Mouse (Mus musculus): Measurements from ENCODE around the gene Taf5. TPM values are rescaled to one million over a fixed set of nuclear protein-coding genes. Genes with fewer than 3 reads are reported as not detected.

The Taf5 gene
- total RNA-seq, 2 experiments from 2014 or later, result 5.2 to 6.1 TPM

GRCm38 (mm10) chr19:47057684-47058083 lies 9.9 kb upstream of the Taf5 start:
- no peak for DNase-seq (ENCODE audit: low spot score in 2 of 2)

GRCm38 (mm10) chr19:47065860-47066259 lies 1.7 kb upstream of the Taf5 start:
- no peak for DNase-seq (ENCODE audit: low spot score in 2 of 2)

DNA sequence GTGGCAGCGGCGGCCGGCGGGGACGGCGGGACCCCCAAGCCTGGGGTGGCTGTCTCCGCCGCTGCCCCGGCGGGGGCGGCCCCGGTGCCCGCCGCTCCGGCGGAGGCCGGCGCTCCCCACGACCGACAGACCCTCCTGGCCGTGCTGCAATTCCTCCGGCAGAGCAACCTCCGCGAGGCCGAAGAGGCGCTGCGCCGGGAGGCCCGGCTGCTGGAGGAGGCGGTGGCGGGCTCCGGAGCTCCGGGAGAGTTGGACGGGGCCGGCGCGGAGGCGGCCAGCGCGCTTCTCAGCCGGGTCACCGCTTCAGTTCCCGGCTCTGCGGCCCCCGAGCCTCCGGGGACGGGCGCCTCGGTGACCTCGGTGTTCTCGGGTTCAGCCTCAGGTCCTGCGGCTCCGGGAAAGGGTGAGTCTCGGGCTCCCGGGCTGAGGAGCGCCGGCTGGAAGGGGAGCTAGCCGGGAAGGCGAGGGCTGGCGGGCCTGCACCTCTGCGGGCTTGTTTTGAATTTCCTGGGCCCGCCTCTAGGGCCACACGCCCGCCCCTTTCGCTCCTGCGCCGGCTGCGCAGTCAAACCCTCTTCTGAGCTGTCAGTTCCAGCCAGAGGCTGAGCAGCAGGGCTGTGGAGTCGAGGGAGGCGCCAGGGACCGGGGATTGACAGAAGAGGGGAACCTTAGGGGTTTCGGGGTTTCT lies 522 bp downstream of the Taf5 start:
- peak; percentile 78 to 86 for DNase-seq (ENCODE audit: low spot score in 2 of 2)

GRCm38 (mm10) chr19:47088226-47088625 lies 20.7 kb downstream of the Taf5 start:
- DNase-seq (ENCODE audit: low spot score in 2 of 2), result no peak

DNA sequence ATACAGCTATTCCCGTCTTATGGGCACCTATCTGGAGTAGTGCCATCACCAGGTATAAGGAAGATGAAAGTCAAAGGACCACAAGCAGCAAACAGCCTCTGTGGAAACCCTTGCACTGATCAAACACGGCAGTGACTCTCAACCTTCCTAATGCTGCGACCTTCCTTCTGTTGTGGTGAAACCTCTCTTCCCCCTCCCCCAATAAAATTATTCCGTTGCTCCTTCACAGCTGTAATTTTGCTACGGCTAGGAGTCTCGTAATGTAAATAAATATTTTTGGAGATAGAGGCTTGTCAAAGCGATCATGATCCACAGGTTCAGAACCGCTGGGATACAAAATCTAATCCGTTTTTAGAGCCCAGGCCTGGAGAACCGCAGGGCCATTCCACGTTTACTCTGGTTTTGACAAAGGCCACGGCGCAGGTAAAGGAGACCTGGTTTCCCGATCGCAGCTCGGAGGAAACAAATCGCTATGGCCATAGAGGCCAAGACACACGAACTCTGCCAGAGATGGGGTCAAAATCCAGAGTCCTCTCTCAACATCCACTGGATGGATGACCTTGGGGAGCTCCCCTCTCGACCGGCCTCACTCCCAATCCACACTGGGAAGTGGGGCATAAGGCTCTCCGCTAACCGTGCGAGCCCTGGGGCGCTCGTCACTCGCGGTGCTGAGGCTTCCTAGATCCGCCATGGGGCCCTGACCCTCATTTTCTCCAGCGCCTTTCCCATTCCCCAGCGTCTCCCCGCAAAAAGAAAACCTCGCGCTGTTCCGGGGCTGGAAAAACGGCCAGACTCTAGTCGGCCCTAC lies 22.4 kb downstream of the Taf5 start:
- peak in 1 of 2 experiments; percentile 11 for DNase-seq (ENCODE audit: low spot score in 2 of 2)

- peak; percentile 95 to 98 for DNase-seq (ENCODE audit: low spot score in 2 of 2)
Observed at GRCm38 (mm10) chr19:47090550-47091156, 23.1 kb downstream of the Taf5 start, which contains the start of the genes Usmg5 and Pdcd11. TSS of gene Usmg5 (minus strand) at chr19:47090647. TSS of gene Pdcd11 (plus strand) at chr19:47090768.

DNA sequence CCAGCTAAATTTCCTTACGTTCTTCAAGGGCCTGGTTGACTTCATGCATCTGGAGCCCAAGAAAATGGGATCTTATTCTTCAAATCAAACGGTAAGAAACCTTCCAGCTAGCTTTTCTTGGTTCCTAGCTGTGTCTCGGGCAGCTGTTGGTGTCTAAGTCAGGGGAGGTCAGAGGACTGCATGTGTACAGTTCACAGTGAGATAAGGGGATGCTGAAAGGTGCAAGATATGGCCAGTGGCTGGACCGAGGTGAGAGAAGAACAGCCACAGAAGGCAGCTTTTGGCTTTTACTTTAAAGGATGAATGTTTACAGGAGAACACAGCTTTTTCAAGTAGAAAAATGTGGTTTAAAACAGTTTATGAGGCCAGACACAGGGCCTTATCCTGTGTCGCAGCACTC lies 33.5 kb downstream of the Taf5 start:
- DNase-seq (ENCODE audit: low spot score in 2 of 2), result no peak

- no peak for DNase-seq (ENCODE audit: low spot score in 2 of 2)
Observed at GRCm38 (mm10) chr19:47104641-47105271, 37.2 kb downstream of the Taf5 start.

GRCm38 (mm10) chr19:47118634-47119033 lies 51.1 kb downstream of the Taf5 start:
- DNase-seq (ENCODE audit: low spot score in 2 of 2), result peak in 1 of 2 experiments; percentile 47

GRCm38 (mm10) chr19:47121054-47121453 lies 53.5 kb downstream of the Taf5 start:
- DNase-seq (ENCODE audit: low spot score in 2 of 2), result peak in 1 of 2 experiments; percentile 44

DNA sequence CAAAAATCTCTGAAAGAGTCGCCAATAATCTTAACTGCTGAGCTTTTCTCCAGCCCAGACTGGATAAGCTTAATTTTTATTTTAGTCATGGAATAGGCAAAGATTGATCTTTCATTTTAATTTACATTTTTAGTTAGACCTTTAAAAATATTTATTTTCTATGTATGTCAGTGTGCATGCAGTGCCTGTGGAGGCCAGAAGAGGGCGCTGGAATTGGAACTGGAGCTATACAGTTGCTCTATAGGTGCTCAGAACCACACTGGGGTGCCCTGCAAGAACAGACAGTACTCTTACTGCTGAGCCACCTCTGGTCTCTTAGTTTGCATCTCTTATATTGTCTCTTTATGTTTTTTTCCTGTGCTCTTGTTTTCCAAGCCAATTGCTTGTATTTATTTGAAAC lies 55.3 kb downstream of the Taf5 start:
- DNase-seq (ENCODE audit: low spot score in 2 of 2), result no peak

DNA sequence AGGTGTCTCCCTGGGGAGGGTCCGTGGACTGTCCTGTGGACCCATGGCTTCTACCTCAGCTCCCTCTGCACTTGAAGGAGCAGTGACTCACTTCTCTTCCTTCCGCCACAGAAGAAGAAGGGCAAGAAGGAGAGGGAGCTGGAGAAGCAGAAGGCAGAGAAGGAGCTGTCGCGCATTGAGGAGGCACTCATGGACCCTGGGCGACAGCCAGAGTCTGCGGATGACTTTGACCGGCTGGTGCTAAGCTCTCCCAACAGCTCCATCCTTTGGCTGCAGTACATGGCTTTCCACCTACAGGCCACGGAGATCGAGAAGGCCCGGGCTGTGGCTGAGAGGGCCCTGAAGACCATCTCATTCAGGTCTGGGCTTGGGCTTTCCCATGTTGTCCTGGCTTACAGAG lies 60.6 kb downstream of the Taf5 start:
- no peak for DNase-seq (ENCODE audit: low spot score in 2 of 2)

- no peak for DNase-seq (ENCODE audit: low spot score in 2 of 2)
Observed at GRCm38 (mm10) chr19:47128835-47129234, 61.3 kb downstream of the Taf5 start.

DNA sequence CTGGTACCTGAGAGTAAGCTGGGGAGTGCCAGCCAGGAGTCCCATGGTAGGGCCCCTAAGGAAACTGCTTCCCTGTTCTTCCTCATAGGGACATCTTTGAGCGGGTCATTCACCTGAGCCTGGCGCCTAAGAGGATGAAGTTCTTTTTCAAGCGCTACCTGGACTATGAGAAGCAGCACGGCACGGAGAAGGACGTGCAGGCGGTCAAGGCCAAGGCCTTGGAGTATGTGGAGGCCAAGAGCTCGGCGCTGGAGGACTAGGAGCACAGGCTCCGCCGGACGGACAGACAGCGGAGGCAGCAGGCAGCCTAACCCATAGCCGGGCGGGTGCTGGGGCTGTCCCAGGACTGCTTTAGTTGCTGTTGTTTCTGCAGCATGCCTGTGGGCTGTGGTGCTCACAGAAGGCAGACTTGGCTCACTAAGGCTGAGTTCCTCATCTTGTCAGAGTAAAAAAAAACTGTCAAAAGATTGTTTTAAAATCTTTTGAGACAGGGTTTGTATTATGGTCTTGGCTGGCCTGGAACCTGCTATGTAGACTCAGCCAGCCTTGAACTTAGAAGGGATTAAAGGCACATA lies 63.1 kb downstream of the Taf5 start:
- DNase-seq (ENCODE audit: low spot score in 2 of 2), result no peak

Other genes starting within 250 kb of the Taf5 start
- 100 to 1,000 TPM; 185 to 190 TPM for gene Ina, start 53.0 kb upstream of the Taf5 start, total RNA-seq (2021)
- gene Nt5c2, start 52.6 kb upstream of the Taf5 start, total RNA-seq (2021), result 10 to 100 TPM; 68.8 to 69.3 TPM
- gene Pcgf6, start 16.8 kb upstream of the Taf5 start, total RNA-seq (2021), result 10 to 100 TPM; 18.9 to 19.4 TPM
- 100 to 1,000 TPM; 874 to 891 TPM for gene Usmg5, start 22.9 kb downstream of the Taf5 start, total RNA-seq (2021)
- gene Pdcd11, start 23.0 kb downstream of the Taf5 start, total RNA-seq (2021), result 10 to 100 TPM; 17.5 to 17.7 TPM
- gene Calhm2, start 70.5 kb downstream of the Taf5 start, total RNA-seq (2021), result 1 to 10 TPM; 3.6 to 3.9 TPM
- gene Calhm1, start 76.5 kb downstream of the Taf5 start, total RNA-seq (2021), result not detected
- not detected for gene Calhm3, start 90.0 kb downstream of the Taf5 start, total RNA-seq (2021)
- 100 to 1,000 TPM; 161 to 164 TPM for gene Neurl1a, start 111.1 kb downstream of the Taf5 start, total RNA-seq (2021)